Mouse (Mus musculus) gastrocnemius, adult 18-20 months (tissue): Measurements from ENCODE around the gene Ppp1r11. TPM values are rescaled to one million over a fixed set of nuclear protein-coding genes. Genes with fewer than 3 reads are reported as not detected.

Experiments
- DNase-seq: peaks from one replicate; pipeline ENCODE4 v3.0.0; 2021; ENCODE audit warnings: low spot score
- total RNA-seq, 2 experiments: library from RNA; stranded (reverse); gene quantifications; 2 replicates each; pipeline ENCODE4 v1.2.3; 2021

The Ppp1r11 gene
- total RNA-seq, 2 experiments from 2014 or later, result 58.9 to 65.9 TPM

- no peak for DNase-seq
Measured at GRCm38 (mm10) chr17:36966875-36967274, 15.3 kb upstream of the Ppp1r11 start.

GRCm38 (mm10) chr17:36961125-36961524, 9.6 kb upstream of the Ppp1r11 start:
- DNase-seq, result no peak

- no peak for DNase-seq
Measured at GRCm38 (mm10) chr17:36958884-36959283, 7.3 kb upstream of the Ppp1r11 start.

DNA sequence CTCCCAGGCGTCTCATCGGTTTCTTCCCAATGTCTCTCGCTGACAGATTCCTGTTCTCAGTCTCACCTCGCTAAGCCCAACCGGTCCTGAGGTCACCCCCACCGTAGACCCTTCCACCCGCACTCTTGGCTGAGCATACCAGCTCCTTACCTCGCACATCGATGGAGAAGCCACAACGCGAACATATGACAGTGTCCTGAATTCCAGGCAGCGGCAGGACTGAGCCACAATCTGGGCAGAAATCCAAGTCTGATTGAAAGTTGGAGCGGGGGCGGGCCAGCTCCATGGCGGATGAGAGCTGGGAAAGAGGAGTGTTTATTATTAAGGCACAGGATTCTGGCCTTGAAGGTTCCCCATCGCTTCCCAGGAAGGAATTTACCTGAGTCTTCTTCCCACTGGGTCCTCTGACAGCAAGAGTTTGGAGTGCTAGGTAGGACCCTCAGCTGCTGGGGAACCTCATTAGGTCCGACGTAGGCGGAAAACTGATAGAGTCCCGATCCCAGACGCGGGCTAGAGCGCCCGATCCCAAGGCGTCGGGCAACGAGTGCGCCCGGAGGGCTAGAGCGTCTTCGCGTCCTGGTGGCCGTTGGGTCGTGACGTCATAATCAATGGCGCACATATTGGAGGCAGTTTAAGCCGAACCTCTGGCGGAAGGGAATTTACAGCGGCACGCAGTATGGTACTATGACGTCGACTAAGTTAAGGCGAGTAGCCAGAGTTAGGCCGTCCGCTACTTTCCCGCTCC, 6.6 kb upstream of the Ppp1r11 start, which contains the start of the genes Znrd1 and Znrd1as:
Gene Znrd1 (minus strand): TSS at position 561 of the 745 bp plus-strand sequence.
Gene Znrd1as (plus strand): TSS at position 594 of the 745 bp plus-strand sequence.
- DNase-seq, result peak; percentile 94

GRCm38 (mm10) chr17:36953062-36953461, 1.5 kb upstream of the Ppp1r11 start:
- DNase-seq, result no peak

GRCm38 (mm10) chr17:36952631-36953030, 1.1 kb upstream of the Ppp1r11 start:
- DNase-seq, result no peak

DNA sequence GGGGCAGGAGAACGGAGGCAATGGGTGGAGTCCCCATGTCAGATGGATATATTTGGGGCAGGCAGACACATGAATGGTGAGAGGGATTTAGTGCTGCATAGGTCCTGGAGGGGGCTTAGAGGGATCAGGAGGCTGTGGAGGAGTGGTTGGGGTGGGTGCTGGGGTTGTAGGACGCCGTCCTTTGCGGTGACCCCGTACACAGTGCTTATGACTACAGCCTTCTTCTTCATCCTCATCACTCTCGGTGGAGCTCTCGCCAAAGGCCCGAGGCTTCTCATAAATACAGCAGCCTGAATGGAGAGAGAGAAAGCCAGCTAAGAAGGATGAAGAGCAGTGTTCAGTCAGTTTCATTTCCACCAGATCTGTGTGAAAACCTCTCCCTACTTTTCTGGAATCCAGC, 2.3 kb downstream of the Ppp1r11 start:
- DNase-seq, result no peak

GRCm38 (mm10) chr17:36948286-36948685, 3.3 kb downstream of the Ppp1r11 start:
- DNase-seq, result no peak

DNA sequence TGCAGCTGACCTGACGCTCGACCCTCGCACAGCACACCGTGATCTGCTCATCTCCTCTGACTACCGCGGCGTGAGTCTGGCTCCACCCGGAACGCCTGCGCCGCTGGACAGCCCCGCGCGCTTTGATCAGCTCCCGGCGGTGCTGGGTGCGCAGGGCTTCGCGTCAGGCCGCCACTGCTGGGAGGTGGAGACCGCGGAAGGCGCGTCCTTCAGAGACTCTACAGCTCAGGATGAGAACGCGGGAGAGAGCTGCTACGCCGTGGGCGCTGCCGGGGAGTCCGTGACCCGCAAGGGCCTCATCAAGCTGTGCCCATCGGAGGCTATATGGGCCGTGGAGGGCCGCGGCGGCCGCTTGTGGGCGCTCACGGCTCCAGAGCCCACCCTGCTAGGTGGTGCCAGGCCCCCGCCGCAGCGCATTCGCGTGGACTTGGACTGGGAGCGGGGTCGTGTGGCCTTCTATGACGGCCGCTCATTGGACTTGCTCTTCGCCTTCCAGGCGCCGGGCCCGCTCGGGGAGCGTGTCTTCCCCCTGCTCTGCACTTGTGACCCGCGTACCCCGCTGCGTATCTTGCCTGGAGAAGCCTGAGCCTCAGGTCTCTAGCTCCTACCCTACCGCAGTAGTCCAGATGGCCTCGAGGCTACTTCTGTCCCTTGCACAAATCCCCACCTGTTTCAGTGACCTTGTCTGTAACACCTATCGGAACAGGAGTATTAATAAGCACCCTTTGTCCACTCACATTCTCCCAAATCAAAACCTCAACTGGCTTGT, 4.3 kb downstream of the Ppp1r11 start:
- peak; percentile 45 for DNase-seq

DNA sequence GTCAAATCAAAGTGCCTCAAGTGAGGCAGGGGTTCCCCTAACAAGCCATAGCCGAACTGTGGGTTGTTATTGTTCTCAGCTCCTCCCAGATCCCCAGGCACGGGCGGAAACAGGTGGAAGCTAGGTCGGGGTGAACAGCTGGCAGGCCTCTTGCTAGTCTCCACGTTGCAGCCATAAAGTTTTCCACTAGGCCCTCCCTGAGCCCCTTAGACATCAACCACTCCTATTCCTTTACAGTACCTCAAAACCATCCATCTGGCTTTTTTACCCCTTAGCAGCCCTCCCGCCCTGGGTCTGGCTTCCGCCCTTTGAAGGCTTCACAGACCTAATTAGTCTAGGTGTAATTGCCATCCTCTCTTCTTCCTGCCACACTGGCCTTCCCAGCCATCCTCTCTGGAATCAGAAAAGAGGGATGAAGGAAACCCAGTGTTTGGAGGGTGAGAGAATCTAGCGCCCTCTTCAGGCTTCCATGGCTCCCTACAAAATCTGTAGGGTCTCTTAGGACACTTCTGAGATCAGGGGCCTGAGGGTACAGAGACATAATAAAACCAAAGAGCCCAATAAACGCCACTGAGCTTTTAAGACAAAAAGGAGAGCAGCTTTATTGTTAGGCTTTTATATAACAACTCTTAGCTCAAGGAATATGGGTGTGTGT, 7.3 kb downstream of the Ppp1r11 start:
- no peak for DNase-seq

DNA sequence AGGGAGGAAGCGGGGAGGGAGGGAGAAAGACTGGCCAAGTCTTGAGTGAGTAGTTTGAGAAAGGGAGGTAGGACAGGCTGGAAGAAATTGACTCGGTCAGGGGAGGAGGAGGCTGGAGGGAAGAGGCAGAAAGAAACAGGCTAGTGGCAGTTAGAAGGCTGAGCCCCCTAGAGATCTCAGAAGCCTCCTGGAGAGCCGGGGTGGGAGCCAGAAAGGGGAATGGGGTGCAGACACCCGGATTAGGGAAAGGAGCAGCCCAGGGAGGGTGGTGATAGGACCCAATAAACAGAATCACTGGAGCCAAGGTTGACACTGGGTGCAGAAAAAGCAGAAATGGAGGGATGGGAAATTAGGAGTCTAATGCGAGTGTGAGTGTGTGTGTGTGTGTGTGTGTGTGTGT, 7.8 kb downstream of the Ppp1r11 start:
- DNase-seq, result no peak

DNA sequence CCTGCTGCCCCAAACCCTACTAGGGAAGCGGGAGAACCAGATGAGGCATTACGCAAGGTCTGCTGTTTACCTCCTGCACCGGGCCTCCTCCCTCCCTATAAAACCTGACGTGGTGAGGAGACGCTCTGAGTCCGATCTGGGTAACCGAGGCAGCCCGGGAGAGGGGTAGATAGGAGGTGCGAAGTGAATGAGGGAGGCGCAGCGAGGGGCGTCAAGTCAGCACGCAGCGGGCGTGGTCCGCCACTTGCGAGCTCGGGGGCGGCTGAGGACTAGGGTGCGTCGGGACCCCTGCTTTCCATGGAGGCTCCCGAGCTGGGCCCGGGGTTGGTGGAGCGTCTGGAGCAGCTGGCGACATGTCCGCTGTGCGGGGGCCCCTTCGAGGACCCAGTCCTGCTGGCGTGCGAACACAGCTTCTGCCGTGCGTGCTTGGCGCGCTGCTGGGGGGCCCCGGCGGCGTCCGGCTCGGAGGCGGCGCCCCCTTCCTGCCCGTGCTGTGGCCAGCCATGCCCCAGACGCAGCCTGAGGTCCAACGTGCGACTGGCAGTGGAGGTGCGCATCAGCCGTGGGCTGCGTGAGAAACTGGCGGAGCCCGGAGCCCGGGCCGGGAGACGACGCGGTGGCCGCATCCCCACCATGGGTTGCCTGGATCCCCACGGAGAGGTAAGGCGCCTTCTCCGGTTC, 8.6 kb downstream of the Ppp1r11 start, which contains the start of gene Rnf39:
Gene Rnf39 (plus strand): TSS at position 128 of the 681 bp plus-strand sequence.
- no peak for DNase-seq

- peak; percentile 20 for DNase-seq
Measured at GRCm38 (mm10) chr17:36942391-36942790, 9.2 kb downstream of the Ppp1r11 start.

GRCm38 (mm10) chr17:36938056-36938455, 13.5 kb downstream of the Ppp1r11 start:
- no peak for DNase-seq

- no peak for DNase-seq
Measured at GRCm38 (mm10) chr17:36931806-36932205, 19.7 kb downstream of the Ppp1r11 start.

DNA sequence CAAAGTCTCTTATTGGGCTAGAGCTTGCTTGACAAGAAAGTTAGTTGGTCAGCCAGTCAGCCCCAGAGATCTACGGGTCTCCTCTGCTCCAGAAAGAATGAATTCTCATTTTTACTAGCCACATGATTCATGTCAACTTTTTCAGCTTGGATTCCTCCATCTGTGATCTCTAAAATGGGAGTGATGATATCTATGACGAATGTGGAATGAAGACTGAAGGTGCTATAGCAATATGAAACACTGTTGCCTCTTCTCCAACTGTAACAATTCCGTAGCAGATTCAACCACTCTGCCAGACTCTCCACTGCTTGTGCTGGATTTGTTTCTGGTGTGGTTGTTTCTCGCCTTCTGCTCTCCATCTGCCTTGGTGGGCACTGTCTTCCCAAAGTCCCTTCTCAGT, 20.4 kb downstream of the Ppp1r11 start:
- DNase-seq, result no peak

- no peak for DNase-seq
Measured at GRCm38 (mm10) chr17:36930233-36930632, 21.3 kb downstream of the Ppp1r11 start.

GRCm38 (mm10) chr17:36929236-36929932, 22.2 kb downstream of the Ppp1r11 start:
- no peak for DNase-seq

DNA sequence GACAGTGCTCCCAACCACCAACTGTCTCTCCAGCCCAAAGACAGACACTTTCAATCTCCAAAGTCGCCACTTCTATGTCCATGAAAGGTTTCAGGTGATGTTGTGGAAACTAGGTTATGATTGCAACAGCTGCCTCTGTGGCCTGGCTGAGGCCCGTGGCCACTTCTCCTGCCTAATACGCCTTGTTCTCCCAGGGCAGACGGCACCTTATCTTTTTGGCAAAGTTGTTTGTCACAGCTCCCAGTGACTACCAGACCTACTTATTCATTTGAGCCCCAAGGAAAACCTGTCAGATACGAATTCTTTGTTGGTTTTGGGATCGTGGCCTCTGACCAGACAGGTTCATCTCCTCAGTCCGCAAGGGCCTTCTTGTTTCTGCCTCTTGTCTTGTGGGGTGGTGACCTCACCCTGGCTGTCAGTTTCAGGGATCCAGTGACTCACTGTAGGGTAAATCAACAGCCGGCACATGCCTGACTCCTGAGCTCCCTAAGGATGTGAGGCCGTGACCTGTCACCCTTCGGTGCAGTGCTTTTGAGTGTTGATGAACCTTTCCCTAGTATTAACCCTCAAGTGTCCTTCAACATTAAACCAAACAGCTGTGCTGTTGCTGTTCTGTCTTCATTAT, 23.9 kb downstream of the Ppp1r11 start:
- no peak for DNase-seq

DNA sequence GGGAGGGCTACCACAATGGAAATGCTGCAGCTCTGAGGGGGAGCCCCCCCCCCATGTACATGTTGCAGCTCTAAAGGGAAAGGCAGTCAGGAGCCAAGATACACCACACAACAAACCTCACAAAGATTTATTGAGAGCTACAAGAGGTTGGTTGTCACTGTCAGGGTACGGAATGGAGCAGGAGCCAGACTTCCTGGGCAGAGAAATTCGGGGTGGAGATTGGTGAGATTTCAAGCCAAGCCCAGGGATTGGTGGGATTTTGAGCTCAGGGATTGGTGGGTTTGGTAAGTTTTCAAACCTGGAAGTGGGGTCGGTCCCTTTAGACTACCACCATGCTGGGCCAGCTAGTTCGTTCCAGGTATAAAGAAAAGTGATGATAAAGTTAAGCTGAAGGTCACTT, 28.1 kb downstream of the Ppp1r11 start:
- DNase-seq, result no peak
